10 mouse cellular contexts compared by ENCODE assay signal in the genomic region with DNA sequence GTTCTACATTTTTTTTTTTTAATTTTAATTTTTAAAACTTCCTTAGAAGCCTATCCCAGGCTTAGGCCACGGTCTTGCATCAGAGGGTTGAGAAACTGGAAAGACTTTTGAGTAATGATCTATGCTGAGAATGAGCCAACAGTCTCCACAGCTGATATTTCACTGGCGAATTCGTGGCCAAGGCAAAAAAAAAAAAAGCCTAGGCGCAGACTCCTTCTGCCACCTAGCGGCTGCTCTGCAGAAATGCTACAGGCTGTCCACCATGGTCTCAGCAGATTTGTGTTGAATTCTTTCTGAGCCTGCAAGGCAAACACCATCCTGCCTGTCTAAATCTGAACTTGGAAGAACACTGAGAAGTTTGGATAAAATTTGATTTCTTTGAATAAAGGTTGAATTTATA.
A peak's percentile ranks its signal among the peaks of the same experiment; 100 is the strongest.
DNase-seq lines count a peak whose midpoint lies in the region; ATAC-seq and TF ChIP-seq lines count a peak whose summit lies in the region.
"Had no signal": no experiment of that assay in that cellular context is flagged by ENCODE, and none has a peak within 500 bp of the region (broad histone marks: within the 10 kb centered on the region; RNA-seq: fewer than 3 reads in every experiment).

No protein-coding gene starts in this region.

- no peaks in the 10 kb centered on the region for H3K79me2 ChIP-seq in MEL (ENCODE audit: control insufficient read depth, insufficient read depth, low read length, poor library complexity)

- peak; percentile 24 to 35 for DNase-seq in left cerebral cortex, adult 18-20 months (ENCODE audit: low spot score in 2 of 2)
- no peak for DNase-seq in left cerebral cortex, postnatal 36 days (ENCODE audit: low spot score in 2 of 2)
- DNase-seq in MEL (ENCODE audit: low read depth, low spot score), result peak; percentile 66
- peak; percentile 46 to 62 for DNase-seq in cerebellum, postnatal 25 days
- DNase-seq in heart, adult 9 months (ENCODE audit: low spot score in 2 of 2), result peak; percentile 62 to 72
- peak; percentile 14 for DNase-seq in large intestine, adult 2 months (ENCODE audit: low read depth, low spot score)
- peak; percentile 17 for DNase-seq in testis, postnatal 14 days (ENCODE audit: low spot score)

- no peaks in the 10 kb centered on the region for H3K9me3 ChIP-seq in MEL (replicated peaks; ENCODE audit: insufficient read depth, low read length)
- no peaks in the 10 kb centered on the region for H3K9me3 ChIP-seq in midbrain, embryonic 16.5 days (replicated peaks; ENCODE audit: control insufficient read depth, low read length, poor library complexity, severe bottlenecking)
- H3K9me3 ChIP-seq: neural tube, embryonic 12.5 days had no signal

- peak; percentile 89 for TF ChIP-seq RAD21 in MEL (IDR thresholded peaks at IDR 0.05; ENCODE audit: low read depth, low read length)

- no peak for TF ChIP-seq POLR2A in MEL (IDR thresholded peaks at IDR 0.05; ENCODE audit: control insufficient read depth in 1 of 2, insufficient read depth in 1 of 2, low read depth in 1 of 2, low read length in 2 of 2, poor library complexity in 1 of 2)

- peak; percentile 72 to 84 (median 78) for TF ChIP-seq CTCF in MEL (IDR thresholded peaks at IDR 0.05 in 2 of 3, conservative IDR thresholded peaks at IDR 0.05 in 1 of 3; ENCODE audit: control insufficient read depth in 1 of 3, insufficient read depth in 1 of 3, low read depth in 2 of 3, low read length in 3 of 3, poor library complexity in 1 of 3, severe bottlenecking in 1 of 3)

- TF ChIP-seq EP300 in MEL (IDR thresholded peaks at IDR 0.05; ENCODE audit: low read depth in 1 of 2, low read length in 2 of 2), result no peak

- H3K36me3 ChIP-seq in MEL (ENCODE audit: control insufficient read depth in 1 of 2, insufficient read depth in 2 of 2, low read length in 2 of 2), result peaks cover 0 to 6% of the 10 kb centered on the region in 2 experiments; a peak in 2 of 4 replicates
- H3K36me3 ChIP-seq in midbrain, embryonic 16.5 days (ENCODE audit: control insufficient read depth, insufficient read depth, low read length), result no peaks in the 10 kb centered on the region
- H3K36me3 ChIP-seq: neural tube, embryonic 12.5 days had no signal

- H3K4me2 ChIP-seq in midbrain, embryonic 16.5 days (ENCODE audit: low read length), result no peak overlapping the region
- H3K4me2 ChIP-seq: neural tube, embryonic 12.5 days had no signal

- no peak overlapping the region for H3K4me3 ChIP-seq in MEL (ENCODE audit: control insufficient read depth in 1 of 2, insufficient read depth in 1 of 2, low read depth in 2 of 2, low read length in 2 of 2)
- H3K4me3 ChIP-seq in midbrain, embryonic 16.5 days (ENCODE audit: low read depth, low read length), result no peak overlapping the region
- H3K4me3 ChIP-seq: erythroblast, embryonic 14.5 days; neural tube, embryonic 12.5 days had no signal

- WGBS in large intestine, adult 2 months, result 3% methylated on average over 5 of the region's 5 CpGs
- 3% methylated on average over 5 of the region's 5 CpGs for WGBS in midbrain, embryonic 16.5 days

- no peak overlapping the region for H3K9ac ChIP-seq in MEL (ENCODE audit: control insufficient read depth, low read depth, low read length, poor library complexity, severe bottlenecking)
- H3K9ac ChIP-seq in midbrain, embryonic 16.5 days (ENCODE audit: low read depth, low read length), result no peak overlapping the region
- H3K9ac ChIP-seq: neural tube, embryonic 12.5 days had no signal

- H3K4me1 ChIP-seq in MEL (ENCODE audit: control insufficient read depth in 1 of 2, insufficient read depth in 2 of 2, low read length in 2 of 2), result peaks cover 0 to 12% of the 10 kb centered on the region in 2 experiments; a peak in 3 of 4 replicates
- no peaks in the 10 kb centered on the region for H3K4me1 ChIP-seq in midbrain, embryonic 16.5 days (ENCODE audit: control insufficient read depth, insufficient read depth, low read length)
- H3K4me1 ChIP-seq: neural tube, embryonic 12.5 days had no signal

- H3K27ac ChIP-seq in MEL (ENCODE audit: control insufficient read depth, low read depth, low read length), result no peak overlapping the region
- no peak overlapping the region for H3K27ac ChIP-seq in midbrain, embryonic 16.5 days (ENCODE audit: low read length)
- H3K27ac ChIP-seq: neural tube, embryonic 12.5 days had no signal

- ATAC-seq in midbrain, embryonic 16.5 days, result peak; percentile 57

- no peaks in the 10 kb centered on the region for H3K27me3 ChIP-seq in MEL (ENCODE audit: control insufficient read depth in 1 of 2, insufficient read depth in 2 of 2, low read length in 2 of 2)
- no peaks in the 10 kb centered on the region for H3K27me3 ChIP-seq in midbrain, embryonic 16.5 days (ENCODE audit: control insufficient read depth, insufficient read depth, low read depth, low read length)
- H3K27me3 ChIP-seq: neural tube, embryonic 12.5 days had no signal

- intact Hi-C loops in left cerebral cortex, postnatal 36 days (cut with DNase I), result loop anchor here (2.0 to 5.0 kb wide), 2 partner anchors 255 to 594 kb away; no protein-coding TSS in a partner anchor

TF ChIP-seq in MEL, 35 proteins besides CTCF, POLR2A, EP300 and RAD21:
- no peak for TF ChIP-seq USF2 (IDR thresholded peaks at IDR 0.05; ENCODE audit: borderline replicate concordance in 1 of 2, insufficient read depth in 1 of 2, low read depth in 1 of 2, low read length in 2 of 2)
- no peak for TF ChIP-seq USF1 (IDR thresholded peaks at IDR 0.05; ENCODE audit: low read depth, low read length)
- TF ChIP-seq MXI1 (IDR thresholded peaks at IDR 0.05; ENCODE audit: low read depth, low read length), result 0 out of 2 replicates have a peak, but pooled peaks have one; percentile 28
- TF ChIP-seq SMC3 (IDR thresholded peaks at IDR 0.05; ENCODE audit: low read depth, low read length), result peak; percentile 78
- TF ChIP-seq MAX (IDR thresholded peaks at IDR 0.05; ENCODE audit: low read length), result no peak
- TF ChIP-seq ZKSCAN1 (IDR thresholded peaks at IDR 0.05; ENCODE audit: low read depth, low read length), result peak; percentile 64; the same call in 1 of the 2 replicates
- no peak for TF ChIP-seq GATA1 (IDR thresholded peaks at IDR 0.05; ENCODE audit: low read depth, low read length)
- peak; percentile 99 for TF ChIP-seq ZNF384 (IDR thresholded peaks at IDR 0.05; ENCODE audit: low read depth, low read length)
- TF ChIP-seq ZC3H11A (IDR thresholded peaks at IDR 0.05; ENCODE audit: low read depth, low read length), result peak; percentile 75

Comparison
In these comparisons a context has a peak if more than half of its experiments do, and no peak if none do; other contexts are left out.
1. DNase-seq: peak in left cerebral cortex, adult 18-20 months (2 of 2), MEL (single experiment), cerebellum, postnatal 25 days (2 of 2), heart, adult 9 months (2 of 2), large intestine, adult 2 months (single experiment) and testis, postnatal 14 days (single experiment); none in left cerebral cortex, postnatal 36 days (0 of 2).